Mouse (Mus musculus) splenic B cell, adult 2 months (primary cell): ENCODE results near the gene Tacc3.
A peak's percentile ranks its signal among the peaks of the same experiment; 100 is the strongest.

Source experiments
- DNase-seq: peaks from one replicate; pipeline ENCODE4 v3.0.0-alpha.2; 2011; ENCODE audit warnings: low read depth, low spot score
- H3K27me3 ChIP-seq: 2 replicates; pipeline ENCODE4 v1.6.1; 2012; ENCODE audit warnings: mild to moderate bottlenecking, low read length, moderate library complexity, mixed read lengths; ENCODE audit not compliant: control insufficient read depth, poor library complexity, insufficient read depth, severe bottlenecking
- H3K36me3 ChIP-seq: 2 replicates; pipeline ENCODE4 v1.6.1; 2012; ENCODE audit warnings: mild to moderate bottlenecking, low read length, moderate library complexity, mixed read lengths; ENCODE audit not compliant: control insufficient read depth, poor library complexity, insufficient read depth, severe bottlenecking

Gene Tacc3

GRCm38 (mm10) chr5:33657787-33658663, at the start of gene Tacc3, which contains the start of gene Tmem129:
TSS of gene Tacc3 (plus strand) at chr5:33658128.
TSS of gene Tmem129 (minus strand) at chr5:33658416.
- DNase-seq, result peak; percentile 98
- Histone ChIP-seq H3K36me3 (no peaks in the 10 kb centered on the region; the same call in none of the 2 replicates), H3K27me3 (no peaks in the 10 kb centered on the region)

GRCm38 (mm10) chr5:33609226-33609625, 48.7 kb upstream of the Tacc3 start:
- Histone ChIP-seq H3K36me3 (peaks cover 3% of the 10 kb centered on the region), H3K27me3 (no peaks in the 10 kb centered on the region)
- no peak for DNase-seq

GRCm38 (mm10) chr5:33611795-33612194, 46.1 kb upstream of the Tacc3 start:
- DNase-seq, result no peak
- H3K27me3 ChIP-seq, result no peaks in the 10 kb centered on the region
- peaks cover 4% of the 10 kb centered on the region for H3K36me3 ChIP-seq

DNA sequence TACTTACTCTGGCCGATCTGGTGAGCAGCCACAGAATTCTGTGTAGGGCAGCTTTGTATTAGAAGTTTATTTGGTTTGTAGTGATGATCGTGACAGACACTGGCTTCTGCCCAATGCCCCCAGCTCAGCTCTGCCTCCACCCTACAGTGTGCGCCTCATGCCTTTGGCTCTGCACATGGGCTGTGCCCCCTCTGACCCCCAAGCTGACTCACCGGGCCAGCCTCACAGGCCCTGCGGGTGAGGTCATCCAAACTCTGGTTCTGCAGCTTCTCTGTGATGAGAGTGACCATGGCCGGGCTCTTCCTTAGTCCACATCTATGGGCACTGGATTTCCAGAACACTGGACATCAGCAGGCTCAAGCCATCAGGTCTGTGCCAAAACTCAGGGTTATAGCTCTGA, 43.5 kb upstream of the Tacc3 start:
- DNase-seq, result no peak
- H3K36me3 ChIP-seq, result peaks cover 4% of the 10 kb centered on the region

DNA sequence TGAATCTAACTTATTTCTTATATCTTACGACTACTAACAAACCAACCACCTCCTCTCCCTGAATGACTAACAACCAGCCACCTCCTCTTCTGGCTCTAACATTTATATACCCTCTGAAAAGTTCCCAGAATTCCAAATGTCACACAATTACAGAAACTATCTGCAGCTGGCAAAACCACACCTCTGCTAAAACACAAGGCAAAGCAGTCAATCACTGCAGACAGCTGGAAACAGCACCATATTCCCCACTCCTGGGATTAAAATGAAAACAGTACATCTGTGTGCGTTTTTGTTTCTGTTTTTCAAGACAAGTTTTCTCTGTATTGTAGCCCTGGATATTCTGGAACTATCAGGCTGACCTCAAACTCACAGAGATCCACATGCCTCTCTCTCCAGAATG, 35.3 kb upstream of the Tacc3 start:
- no peaks in the 10 kb centered on the region for H3K27me3 ChIP-seq
- no peak for DNase-seq
- H3K36me3 ChIP-seq, result peaks cover 2% of the 10 kb centered on the region

More for the DNA sequence above, 43.5 kb upstream of the Tacc3 start:
- H3K27me3 ChIP-seq, result no peaks in the 10 kb centered on the region

- DNase-seq, result no peak
- Histone ChIP-seq H3K27me3 (no peaks in the 10 kb centered on the region), H3K36me3 (peaks cover 2% of the 10 kb centered on the region; the same call in 1 of the 2 replicates)
Measured at GRCm38 (mm10) chr5:33623766-33624165, 34.2 kb upstream of the Tacc3 start.

- H3K27me3 ChIP-seq, result no peaks in the 10 kb centered on the region
Measured at GRCm38 (mm10) chr5:33627968-33628367, 30.0 kb upstream of the Tacc3 start.

DNA sequence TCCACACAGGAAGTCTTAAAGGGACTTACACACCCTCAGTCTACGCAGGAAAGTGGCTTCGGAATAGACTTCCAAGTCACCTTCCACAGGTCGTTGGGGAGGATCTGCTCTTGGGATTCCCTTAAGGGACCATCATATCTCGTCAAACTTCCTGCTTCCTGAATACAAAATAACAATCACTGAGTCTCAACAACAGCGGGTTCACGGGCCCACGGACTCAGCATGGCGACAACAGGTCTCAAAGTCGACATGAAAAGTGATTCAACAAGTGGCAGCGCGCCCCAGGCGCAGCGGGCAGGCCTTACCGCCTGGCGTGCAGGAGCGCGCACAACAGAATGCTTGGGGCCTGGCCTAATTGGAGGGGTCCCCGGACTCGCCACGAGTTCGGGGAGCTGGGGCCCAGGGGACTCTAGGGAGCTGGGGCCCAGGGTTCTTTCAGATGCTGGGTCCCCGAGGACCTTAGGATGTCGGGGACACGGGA, 29.1 kb upstream of the Tacc3 start:
- DNase-seq, result peak; percentile 61
- Histone ChIP-seq H3K27me3 (no peaks in the 10 kb centered on the region), H3K36me3 (no peaks in the 10 kb centered on the region)

More at GRCm38 (mm10) chr5:33627968-33628367, 30.0 kb upstream of the Tacc3 start:
- H3K36me3 ChIP-seq, result no peaks in the 10 kb centered on the region
- no peak for DNase-seq

GRCm38 (mm10) chr5:33629301-33629987, 28.5 kb upstream of the Tacc3 start, which contains the start of the genes Fam53a and Gm9903:
TSS of gene Fam53a (minus strand) at chr5:33629635.
TSS of gene Gm9903 (plus strand) at chr5:33629925.
- Histone ChIP-seq H3K36me3 (no peaks in the 10 kb centered on the region), H3K27me3 (no peaks in the 10 kb centered on the region)
- DNase-seq, result peak; percentile 99

DNA sequence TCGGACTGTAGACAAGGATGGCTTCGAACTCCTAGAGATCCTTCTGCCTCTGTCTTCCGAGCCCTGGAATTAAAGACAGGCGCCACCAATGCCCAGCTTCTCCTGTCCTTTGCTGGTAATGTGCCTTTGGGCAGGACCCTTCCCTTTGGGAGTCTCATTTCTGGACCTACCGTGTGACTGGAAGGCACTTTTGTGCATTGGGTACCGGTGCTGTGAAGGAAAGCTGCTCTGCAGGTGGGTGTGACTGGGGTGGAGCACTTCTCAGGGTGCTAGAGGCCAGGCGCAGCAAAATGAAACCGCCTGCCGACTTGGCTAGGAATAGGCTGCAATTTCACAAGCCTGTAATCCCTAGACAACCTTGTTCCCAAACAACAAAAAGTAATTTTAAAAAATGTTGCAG, 27.9 kb upstream of the Tacc3 start:
- Histone ChIP-seq H3K36me3 (no peaks in the 10 kb centered on the region), H3K27me3 (no peaks in the 10 kb centered on the region)
- DNase-seq, result no peak

DNA sequence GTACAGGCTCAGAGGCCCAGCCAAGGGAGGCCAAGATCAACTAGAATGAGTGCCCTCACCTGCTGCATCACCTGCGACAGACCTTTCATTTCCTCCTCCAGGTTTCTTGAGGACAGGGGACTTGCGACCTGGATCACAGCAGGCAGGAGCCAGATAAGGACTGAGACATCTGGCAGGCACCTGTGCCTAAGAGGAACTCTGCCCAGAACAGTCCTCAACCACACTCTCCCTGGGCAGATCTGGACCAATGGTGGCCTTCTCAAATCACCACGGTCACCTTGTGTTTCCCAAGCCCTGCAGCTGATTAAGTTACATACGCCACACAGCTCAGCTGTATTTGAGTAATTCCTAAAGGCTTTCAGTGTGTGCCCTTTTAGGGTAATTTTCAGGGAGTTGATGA, 27.3 kb upstream of the Tacc3 start:
- Histone ChIP-seq H3K36me3 (no peaks in the 10 kb centered on the region), H3K27me3 (no peaks in the 10 kb centered on the region)
- DNase-seq, result peak; percentile 10

DNA sequence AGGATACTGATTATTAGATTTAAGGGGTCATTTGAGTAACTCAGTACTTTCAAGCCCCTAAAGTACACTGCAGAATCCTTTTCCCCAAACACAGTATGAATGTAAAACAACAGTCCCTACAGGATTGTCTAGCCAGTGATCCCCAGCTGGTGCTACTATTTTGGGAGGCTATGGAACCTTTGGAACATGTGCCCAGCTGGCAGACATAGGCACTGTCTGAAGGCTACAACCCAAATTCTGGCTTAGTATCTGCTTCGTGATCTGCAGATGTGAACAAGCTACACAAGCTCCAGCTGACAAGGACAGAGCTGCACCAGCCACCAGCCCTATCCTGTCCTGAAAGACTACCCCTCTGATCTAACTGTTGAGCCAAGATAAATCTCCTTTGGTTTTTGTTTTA, 25.4 kb upstream of the Tacc3 start:
- DNase-seq, result no peak
- Histone ChIP-seq H3K27me3 (no peaks in the 10 kb centered on the region), H3K36me3 (no peaks in the 10 kb centered on the region)

- Histone ChIP-seq H3K27me3 (no peaks in the 10 kb centered on the region), H3K36me3 (peaks cover 4% of the 10 kb centered on the region; the same call in 1 of the 2 replicates)
- DNase-seq, result no peak
Measured at GRCm38 (mm10) chr5:33635361-33635760, 22.6 kb upstream of the Tacc3 start.

- H3K27me3 ChIP-seq, result no peaks in the 10 kb centered on the region
- peaks cover 7% of the 10 kb centered on the region for H3K36me3 ChIP-seq
- no peak for DNase-seq
Measured at GRCm38 (mm10) chr5:33637606-33638350, 20.1 kb upstream of the Tacc3 start.
